Mouse (Mus musculus): ENCODE data around the gene Cdca8. TPM values are rescaled to one million over a fixed set of nuclear protein-coding genes. Genes with fewer than 3 reads are reported as not detected.

Cdca8 gene
- polyA plus RNA-seq, 1 experiment from 2014 or later, result 34.9 TPM

- Histone ChIP-seq H3K36me3 (ENCODE audit: control insufficient read depth, insufficient read depth, low read length) (no peaks in the 10 kb centered on the region), H3K4me2 (replicated peaks; ENCODE audit: low read depth) (peak overlapping the region; percentile 49), H3K4me1 (replicated peaks; ENCODE audit: control insufficient read depth, insufficient read depth) (no peaks in the 10 kb centered on the region), H3K9ac (ENCODE audit: low read length) (no peak overlapping the region), H3K4me3 (ENCODE audit: low read depth, low read length) (peak overlapping the region; percentile 12; the same call in 1 of the 2 replicates), H3K9me3 (ENCODE audit: control insufficient read depth, low read length) (no peaks in the 10 kb centered on the region), H3K27me3 (ENCODE audit: control insufficient read depth, insufficient read depth, low read length) (no peaks in the 10 kb centered on the region), H3K27ac (replicated peaks) (no peak overlapping the region)
- no peak for DNase-seq (ENCODE audit: low spot score)
- WGBS, result 9% methylated on average over 21 of the region's 21 CpGs
- TF ChIP-seq CTCF (IDR thresholded peaks at IDR 0.05; ENCODE audit: low read depth) (no peak), EP300 (optimal IDR thresholded peaks at IDR 0.05) (no peak)
- ATAC-seq (ENCODE audit: low FRiP score, low TSS enrichment), result peak; percentile 57; the same call in 1 of the 2 replicates
Observed at GRCm38 (mm10) chr4:124905971-124906822, 32.9 kb downstream of the Cdca8 start.

DNA sequence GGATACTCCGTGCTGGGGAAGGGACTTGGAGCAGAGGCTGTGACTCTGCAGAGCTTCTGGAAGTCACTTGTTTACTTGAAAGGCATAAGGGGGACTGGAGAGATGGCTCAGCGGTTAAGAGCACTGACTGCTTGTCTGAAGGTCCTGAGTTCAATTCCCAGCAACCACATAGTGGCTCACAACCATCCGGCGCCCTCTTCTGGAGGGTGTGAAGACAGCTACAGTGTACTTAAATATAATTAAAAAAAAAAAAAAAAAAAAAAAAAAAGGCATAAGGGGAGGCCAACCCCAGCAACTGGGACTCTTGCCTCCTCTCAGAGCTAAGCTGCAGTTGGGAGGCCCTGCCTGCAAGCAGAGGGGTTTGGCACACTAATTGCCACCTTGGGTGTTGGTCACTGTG lies 33.7 kb downstream of the Cdca8 start:
- 58% methylated on average over 4 of the region's 4 CpGs for WGBS
- Histone ChIP-seq H3K36me3 (ENCODE audit: control insufficient read depth, insufficient read depth, low read length) (no peaks in the 10 kb centered on the region), H3K27me3 (ENCODE audit: control insufficient read depth, insufficient read depth, low read length) (no peaks in the 10 kb centered on the region), H3K9ac (ENCODE audit: low read length) (no peak overlapping the region), H3K4me2 (replicated peaks; ENCODE audit: low read depth) (no peak overlapping the region), H3K9me3 (ENCODE audit: control insufficient read depth, low read length) (no peaks in the 10 kb centered on the region), H3K4me1 (replicated peaks; ENCODE audit: control insufficient read depth, insufficient read depth) (no peaks in the 10 kb centered on the region), H3K27ac (replicated peaks) (no peak overlapping the region), H3K4me3 (ENCODE audit: low read depth, low read length) (no peak overlapping the region)
- DNase-seq (ENCODE audit: low spot score), result no peak
- TF ChIP-seq CTCF (IDR thresholded peaks at IDR 0.05; ENCODE audit: low read depth), result peak; percentile 28; the same call in 1 of the 2 replicates
- no peak for TF ChIP-seq EP300 (optimal IDR thresholded peaks at IDR 0.05)
- no peak for ATAC-seq (ENCODE audit: low FRiP score, low TSS enrichment)

GRCm38 (mm10) chr4:124899906-124900305 lies 39.2 kb downstream of the Cdca8 start:
- 34% methylated on average over 5 of the region's 5 CpGs for WGBS

GRCm38 (mm10) chr4:124898428-124898827 lies 40.7 kb downstream of the Cdca8 start:
- peaks cover 11% of the 10 kb centered on the region; the same call in 1 of the 2 replicates for H3K27me3 ChIP-seq (ENCODE audit: control insufficient read depth, insufficient read depth, low read length)
- no peak for ATAC-seq (ENCODE audit: low FRiP score, low TSS enrichment)
- WGBS, result 61% methylated on average over 10 of the region's 10 CpGs

More at GRCm38 (mm10) chr4:124899906-124900305, 39.2 kb downstream of the Cdca8 start:
- Histone ChIP-seq H3K4me2 (replicated peaks; ENCODE audit: low read depth) (no peak overlapping the region), H3K4me3 (ENCODE audit: low read depth, low read length) (no peak overlapping the region), H3K27me3 (ENCODE audit: control insufficient read depth, insufficient read depth, low read length) (peaks cover 4% of the 10 kb centered on the region; the same call in 1 of the 2 replicates), H3K4me1 (replicated peaks; ENCODE audit: control insufficient read depth, insufficient read depth) (no peaks in the 10 kb centered on the region), H3K36me3 (ENCODE audit: control insufficient read depth, insufficient read depth, low read length) (no peaks in the 10 kb centered on the region), H3K27ac (replicated peaks) (no peak overlapping the region), H3K9me3 (ENCODE audit: control insufficient read depth, low read length) (no peaks in the 10 kb centered on the region), H3K9ac (ENCODE audit: low read length) (no peak overlapping the region)
- no peak for DNase-seq (ENCODE audit: low spot score)
- TF ChIP-seq EP300 (optimal IDR thresholded peaks at IDR 0.05) (no peak), CTCF (IDR thresholded peaks at IDR 0.05; ENCODE audit: low read depth) (no peak)
- ATAC-seq (ENCODE audit: low FRiP score, low TSS enrichment), result no peak

DNA sequence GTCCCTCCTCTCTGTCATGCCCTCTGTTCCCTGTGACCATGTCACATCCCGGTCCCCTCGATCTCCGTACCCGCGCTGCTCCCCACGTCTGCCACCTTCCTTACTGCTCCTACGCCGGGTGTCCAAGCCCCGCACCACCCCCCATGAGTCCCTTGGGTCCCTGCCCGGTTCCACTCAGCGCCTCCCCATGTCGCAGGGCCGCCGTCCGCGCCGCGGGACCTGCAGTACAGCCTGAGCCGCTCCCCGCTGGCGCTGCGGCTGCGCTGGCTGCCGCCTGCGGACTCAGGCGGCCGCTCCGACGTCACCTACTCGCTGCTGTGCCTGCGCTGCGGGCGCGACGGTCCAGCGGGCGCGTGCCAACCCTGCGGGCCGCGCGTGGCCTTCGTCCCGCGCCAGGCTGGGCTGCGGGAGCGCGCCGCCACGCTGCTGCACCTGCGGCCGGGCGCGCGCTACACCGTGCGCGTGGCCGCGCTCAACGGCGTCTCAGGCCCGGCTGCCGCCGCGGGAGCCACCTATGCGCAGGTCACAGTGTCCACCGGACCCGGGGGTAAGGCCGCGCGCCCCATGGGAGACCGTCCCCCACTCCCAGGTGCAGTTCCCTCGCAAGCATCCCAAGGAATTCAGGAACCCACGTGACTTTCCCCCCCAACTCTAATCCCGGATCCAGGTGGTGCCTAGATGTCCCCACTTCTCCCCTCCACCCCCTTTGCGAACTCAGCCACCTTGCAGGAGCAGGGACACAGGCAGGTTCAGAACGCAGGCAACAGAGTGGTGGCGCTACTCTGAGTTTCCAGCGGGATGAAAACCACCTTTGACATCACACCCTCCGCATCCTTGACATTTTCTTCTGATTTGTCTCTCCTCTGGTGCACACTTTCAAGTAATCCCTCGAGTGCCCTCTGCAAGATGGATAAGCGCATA lies 44.3 kb downstream of the Cdca8 start:
- WGBS, result 3% methylated on average over 57 of the region's 83 CpGs
- DNase-seq (ENCODE audit: low spot score) (peak; percentile 36), ATAC-seq (ENCODE audit: low FRiP score, low TSS enrichment) (peak; percentile 26; the same call in 1 of the 2 replicates)
- Histone ChIP-seq H3K4me2 (replicated peaks; ENCODE audit: low read depth) (peak overlapping the region; percentile 52), H3K9me3 (ENCODE audit: control insufficient read depth, low read length) (no peaks in the 10 kb centered on the region), H3K4me1 (replicated peaks; ENCODE audit: control insufficient read depth, insufficient read depth) (no peaks in the 10 kb centered on the region), H3K27me3 (ENCODE audit: control insufficient read depth, insufficient read depth, low read length) (peaks cover 11% of the 10 kb centered on the region; the same call in 1 of the 2 replicates), H3K27ac (replicated peaks) (no peak overlapping the region), H3K9ac (ENCODE audit: low read length) (peak overlapping the region; percentile 35; the same call in 1 of the 2 replicates), H3K4me3 (ENCODE audit: low read depth, low read length) (peak overlapping the region; percentile 36), H3K36me3 (ENCODE audit: control insufficient read depth, insufficient read depth, low read length) (no peaks in the 10 kb centered on the region)
- TF ChIP-seq CTCF (IDR thresholded peaks at IDR 0.05; ENCODE audit: low read depth) (no peak), EP300 (optimal IDR thresholded peaks at IDR 0.05) (no peak)

More at GRCm38 (mm10) chr4:124898428-124898827, 40.7 kb downstream of the Cdca8 start:
- no peak for DNase-seq (ENCODE audit: low spot score)
- Histone ChIP-seq H3K9ac (ENCODE audit: low read length) (no peak overlapping the region), H3K36me3 (ENCODE audit: control insufficient read depth, insufficient read depth, low read length) (no peaks in the 10 kb centered on the region), H3K9me3 (ENCODE audit: control insufficient read depth, low read length) (no peaks in the 10 kb centered on the region), H3K4me3 (ENCODE audit: low read depth, low read length) (no peak overlapping the region), H3K4me1 (replicated peaks; ENCODE audit: control insufficient read depth, insufficient read depth) (no peaks in the 10 kb centered on the region), H3K4me2 (replicated peaks; ENCODE audit: low read depth) (no peak overlapping the region), H3K27ac (replicated peaks) (no peak overlapping the region)
- TF ChIP-seq CTCF (IDR thresholded peaks at IDR 0.05; ENCODE audit: low read depth), result no peak
- TF ChIP-seq EP300 (optimal IDR thresholded peaks at IDR 0.05), result no peak

All from stomach, postnatal 0 days (tissue).